ENCODE assay signal across 7 mouse cellular contexts in the genomic region with DNA sequence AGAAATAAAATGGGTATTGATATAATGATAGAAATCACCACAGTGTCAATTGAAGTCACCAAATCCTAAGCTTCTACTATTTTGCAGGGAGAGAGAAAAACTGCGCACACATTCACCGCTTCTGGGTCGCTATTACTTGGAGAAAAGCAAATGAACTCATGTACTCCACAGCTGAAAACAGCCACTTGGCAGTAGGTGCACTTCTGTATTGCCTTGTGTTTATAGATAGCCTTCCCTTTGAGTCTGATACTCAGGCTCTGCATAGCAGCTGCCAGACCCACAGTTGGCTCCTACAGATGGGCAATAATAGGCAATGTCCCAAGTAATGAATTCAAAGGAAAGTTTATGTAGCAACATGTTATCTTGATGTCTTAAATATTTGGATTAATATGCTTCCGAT. TPM values are rescaled to one million over a fixed set of nuclear protein-coding genes. Genes with fewer than 3 reads are reported as not detected.
A peak's percentile ranks its signal among the peaks of the same experiment; 100 is the strongest.
DNase-seq lines count a peak whose midpoint lies in the region; ATAC-seq and TF ChIP-seq lines count a peak whose summit lies in the region.

No protein-coding gene starts in this region.

- DNase-seq in left cerebral cortex, adult 2 months (ENCODE audit: extremely low spot score in 1 of 2, low spot score in 2 of 2): no peak
- no peak for DNase-seq in left cerebral cortex, postnatal 10 days (ENCODE audit: extremely low spot score in 1 of 2, low spot score in 2 of 2)
- peak; percentile 48 for DNase-seq in forebrain, embryonic 14.5 days (ENCODE audit: low spot score)
- peak; percentile 34 for DNase-seq in retina, postnatal 1 day
- DNase-seq in adrenal gland, postnatal 36 days: no peak
- no peak for DNase-seq in layer of hippocampus, adult 9-10 months (ENCODE audit: low spot score)

- no peak overlapping the region for H3K27ac ChIP-seq in left cerebral cortex, adult 2 months
- H3K27ac ChIP-seq in forebrain, embryonic 14.5 days (ENCODE audit: low read depth, low read length): peak overlapping the region; percentile 91; the same call in 1 of the 2 replicates
- H3K27ac ChIP-seq in limb, embryonic 13.5 days: no peak overlapping the region

- no peak for TF ChIP-seq CTCF in left cerebral cortex, adult 2 months (IDR thresholded peaks at IDR 0.05)

- no peaks in the 10 kb centered on the region for H3K4me1 ChIP-seq in forebrain, embryonic 14.5 days (ENCODE audit: control insufficient read depth, insufficient read depth, low read length)
- 0 out of 2 replicates have a peak, but pooled peaks cover 15% of the 10 kb centered on the region for H3K4me1 ChIP-seq in limb, embryonic 13.5 days

- peak overlapping the region; percentile 78 for H3K9ac ChIP-seq in forebrain, embryonic 14.5 days (ENCODE audit: low read length)
- peak overlapping the region; percentile 56; the same call in 1 of the 2 replicates for H3K9ac ChIP-seq in limb, embryonic 13.5 days

- intact Hi-C loops in left cerebral cortex, adult 2 months (cut with DNase I): no loop called here
- intact Hi-C loops in left cerebral cortex, postnatal 10 days (cut with DNase I): no loop called here

- H3K36me3 ChIP-seq in forebrain, embryonic 14.5 days (ENCODE audit: control insufficient read depth, insufficient read depth, low read length): no peaks in the 10 kb centered on the region
- no peaks in the 10 kb centered on the region for H3K36me3 ChIP-seq in limb, embryonic 13.5 days

- 65% methylated on average over 4 of the region's 4 CpGs for WGBS in forebrain, embryonic 14.5 days
- 49% methylated on average over 4 of the region's 4 CpGs for WGBS in limb, embryonic 13.5 days

- H3K27me3 ChIP-seq in forebrain, embryonic 14.5 days (replicated peaks; ENCODE audit: control insufficient read depth, insufficient read depth, low read length): no peaks in the 10 kb centered on the region
- H3K27me3 ChIP-seq in limb, embryonic 13.5 days: no peaks in the 10 kb centered on the region

- peak overlapping the region; percentile 75 for H3K4me3 ChIP-seq in left cerebral cortex, adult 2 months
- peak overlapping the region; percentile 69 for H3K4me3 ChIP-seq in forebrain, embryonic 14.5 days (ENCODE audit: low read depth, low read length)
- peak overlapping the region; percentile 71 for H3K4me3 ChIP-seq in limb, embryonic 13.5 days

- peak overlapping the region; percentile 95 for H3K4me2 ChIP-seq in forebrain, embryonic 14.5 days (ENCODE audit: low read length)
- peak overlapping the region; percentile 84 for H3K4me2 ChIP-seq in limb, embryonic 13.5 days (replicated peaks)

- H3K9me3 ChIP-seq in forebrain, embryonic 14.5 days (replicated peaks; ENCODE audit: control insufficient read depth, low read length): no peaks in the 10 kb centered on the region
- H3K9me3 ChIP-seq in limb, embryonic 13.5 days: no peaks in the 10 kb centered on the region

- ATAC-seq in forebrain, embryonic 14.5 days: no peak
- no peak for ATAC-seq in limb, embryonic 13.5 days (ENCODE audit: low FRiP score, low read depth)

RNA-seq across cellular contexts. Expression of gene Robo2, which starts 2.1 kb away (rescaled TPM):
- 100 to 1,000 TPM; 138 to 146 TPM for total RNA-seq in left cerebral cortex, adult 2 months (2021)
- total RNA-seq in left cerebral cortex, postnatal 10 days (2021): 100 to 1,000 TPM; 243 to 245 TPM
- 64.7 and 94.0 TPM in 2 replicates for polyA plus RNA-seq in forebrain, embryonic 14.5 days (2014; fragmentation: Nextera tagmentation; extraction: Ambion mirVana)
- 73.9 and 76.3 TPM in 2 replicates for polyA plus RNA-seq in limb, embryonic 13.5 days (2015; fragmentation: Nextera tagmentation; extraction: Ambion mirVana)
- total RNA-seq in adrenal gland, postnatal 36 days (2021): 1 to 10 TPM; 2.9 to 3.5 TPM

Comparison
In these comparisons a context has a peak if more than half of its experiments do, and no peak if none do; other contexts are left out.
1. DNase-seq: peak in forebrain, embryonic 14.5 days (single experiment) and retina, postnatal 1 day (single experiment); none in left cerebral cortex, adult 2 months (0 of 2), left cerebral cortex, postnatal 10 days (0 of 2), adrenal gland, postnatal 36 days (0 of 2) and layer of hippocampus, adult 9-10 months (single experiment).
2. RNA of gene Robo2, which starts 2.1 kb away (total RNA-seq): 243 to 245 TPM in left cerebral cortex, postnatal 10 days and 138 to 146 TPM in left cerebral cortex, adult 2 months; 2.9 to 3.5 TPM in adrenal gland, postnatal 36 days; every median in the first group is over 10 times any median in the second.
3. Peak in every context shown above with its lines, with median percentiles within 50 percentile points of each other: H3K4me3 ChIP-seq.